Mouse (Mus musculus): Measurements from ENCODE around the gene Olfr898. TPM values are rescaled to one million over a fixed set of nuclear protein-coding genes. Genes with fewer than 3 reads are reported as not detected.

The Olfr898 gene
- total RNA-seq (2021): not detected
- long read RNA-seq, experiment 1: 0 reads
- long read RNA-seq, experiment 2: 0 reads

DNA sequence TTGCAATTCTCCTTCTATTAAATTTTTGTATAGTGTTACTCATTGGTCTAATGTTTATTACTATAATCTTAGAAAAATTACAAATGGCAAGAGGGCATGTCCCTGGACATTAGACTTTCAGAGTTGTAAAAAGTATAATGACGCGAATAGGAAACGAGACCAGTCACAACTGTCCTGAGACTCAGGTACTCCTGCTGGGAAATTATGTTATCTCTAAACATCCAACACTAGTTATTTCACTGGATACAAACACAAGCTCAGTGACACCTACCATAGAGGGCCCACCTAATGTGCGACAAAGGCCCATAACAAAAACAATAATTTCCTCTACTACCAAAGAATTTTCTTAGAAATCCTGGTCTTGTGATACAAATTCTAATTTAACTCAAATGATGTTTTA is at the start of gene Olfr898:
TSS of gene Olfr898 (plus strand) at position 301 of the 400 bp plus-strand sequence.
- Histone ChIP-seq H3K4me3 (no peak within 1 kb of the TSS), H3K27ac (no peak within 1 kb of the TSS)
- no peak for DNase-seq (ENCODE audit: low spot score in 2 of 2)
- TF ChIP-seq CTCF (conservative IDR thresholded peaks at IDR 0.05): no peak

DNA sequence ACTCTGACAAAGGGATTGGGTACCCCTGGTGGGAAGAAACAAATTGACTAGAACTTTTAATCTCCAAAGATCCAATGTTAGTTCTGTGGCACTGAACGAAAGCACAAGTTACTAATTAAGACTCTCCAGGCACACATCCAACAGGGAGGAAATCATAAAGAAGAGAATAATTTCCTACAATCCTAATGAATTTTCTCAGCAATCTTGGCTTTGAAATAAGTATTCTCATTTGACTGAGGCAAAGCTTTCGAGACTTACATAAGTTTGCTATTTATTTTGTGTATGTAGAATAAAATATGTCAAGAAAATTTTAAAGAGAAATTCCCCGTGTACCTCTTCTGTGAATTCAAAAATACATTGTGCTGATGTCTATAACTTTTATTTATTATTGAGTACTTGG is 19.5 kb upstream of the Olfr898 start, which contains the start of gene Olfr25:
TSS of gene Olfr25 (plus strand) at position 301 of the 400 bp plus-strand sequence.
- Histone ChIP-seq H3K27ac (no peak within 1 kb of the TSS), H3K4me3 (no peak within 1 kb of the TSS)
- no peak for TF ChIP-seq CTCF (conservative IDR thresholded peaks at IDR 0.05)
- no peak for DNase-seq (ENCODE audit: low spot score in 2 of 2)

DNA sequence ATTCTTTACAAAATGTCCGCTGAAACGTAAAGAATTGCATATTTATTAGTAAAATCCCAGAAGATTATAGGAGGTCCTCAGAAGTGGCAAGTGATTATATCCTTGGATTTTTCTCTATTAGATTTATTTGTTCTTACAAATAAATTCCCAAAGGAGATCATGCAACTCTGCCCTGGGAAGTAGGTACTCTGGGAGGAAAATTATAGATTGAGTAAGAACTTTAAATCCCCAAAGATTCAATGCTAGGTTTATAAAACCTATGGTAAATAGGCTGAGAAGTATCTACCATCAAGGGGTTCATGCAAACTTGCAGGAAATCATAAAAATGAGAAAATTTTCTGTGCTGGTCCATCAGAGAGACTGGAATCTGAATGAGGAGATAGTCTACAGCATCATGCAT is 18.4 kb downstream of the Olfr898 start, which contains the start of gene Olfr250:
TSS of gene Olfr250 (plus strand) at position 301 of the 400 bp plus-strand sequence.
- TF ChIP-seq CTCF (conservative IDR thresholded peaks at IDR 0.05): no peak
- Histone ChIP-seq H3K27ac (no peak within 1 kb of the TSS), H3K4me3 (no peak within 1 kb of the TSS)
- DNase-seq (ENCODE audit: low spot score in 2 of 2): no peak

DNA sequence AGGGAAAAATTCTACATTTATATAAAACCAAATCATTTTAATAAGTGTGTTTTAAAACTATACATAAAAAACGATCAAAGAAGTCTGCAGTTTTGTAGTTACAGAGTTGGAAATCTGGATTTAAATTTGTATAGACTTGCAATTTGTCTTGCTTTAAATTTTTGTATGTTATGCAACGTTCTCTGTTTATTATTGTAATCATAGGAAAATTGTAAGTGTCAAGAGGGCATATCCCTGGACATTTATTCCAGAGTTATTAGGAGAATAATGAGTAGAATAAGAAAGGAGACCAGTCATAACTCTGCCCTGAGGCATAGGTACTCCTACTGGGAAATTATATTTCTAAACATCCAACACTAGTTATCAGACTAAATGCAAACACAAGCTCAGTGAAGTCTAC is 28.6 kb downstream of the Olfr898 start, which contains the start of gene Olfr251:
TSS of gene Olfr251 (plus strand) at position 301 of the 400 bp plus-strand sequence.
- H3K4me3 ChIP-seq: no peak within 1 kb of the TSS
- no peak for TF ChIP-seq CTCF (conservative IDR thresholded peaks at IDR 0.05)
- no peak within 1 kb of the TSS for H3K27ac ChIP-seq
- no peak for DNase-seq (ENCODE audit: low spot score in 2 of 2)

DNA sequence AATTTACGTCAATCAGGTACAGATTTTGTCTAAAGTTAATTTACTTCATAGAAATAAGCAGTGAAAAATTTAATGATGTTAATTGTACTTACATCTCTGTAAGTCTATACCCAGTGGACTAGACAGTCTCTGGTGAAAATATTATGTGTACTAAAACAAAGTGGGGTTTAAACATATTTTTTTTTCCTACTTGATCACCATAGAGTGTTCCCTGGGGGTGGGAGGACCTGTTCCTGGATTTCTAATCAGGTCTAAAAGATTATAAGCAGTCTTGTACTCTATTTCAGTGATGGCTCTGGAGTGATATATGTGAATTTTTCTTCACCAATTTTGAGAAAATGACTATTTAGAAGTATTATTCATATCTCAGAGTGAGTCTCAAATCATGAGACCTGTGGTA is 53.2 kb downstream of the Olfr898 start, which contains the start of gene Olfr147:
TSS of gene Olfr147 (plus strand) at position 301 of the 400 bp plus-strand sequence.
- Histone ChIP-seq H3K27ac (no peak within 1 kb of the TSS), H3K4me3 (no peak within 1 kb of the TSS)
- TF ChIP-seq CTCF (conservative IDR thresholded peaks at IDR 0.05): no peak
- DNase-seq (ENCODE audit: low spot score in 2 of 2): no peak

Other genes starting within 250 kb of the Olfr898 start
- not detected for gene Olfr888, start 240.3 kb upstream of the Olfr898 start, total RNA-seq (2021)
- gene Olfr889, start 233.2 kb upstream of the Olfr898 start, total RNA-seq (2021): not detected
- gene Olfr890, start 205.9 kb upstream of the Olfr898 start, total RNA-seq (2021): not detected
- gene Olfr891, start 167.6 kb upstream of the Olfr898 start, total RNA-seq (2021): not detected
- gene Olfr893, start 140.0 kb upstream of the Olfr898 start, total RNA-seq (2021): not detected
- not detected for gene Olfr894, start 130.4 kb upstream of the Olfr898 start, total RNA-seq (2021)
- gene Olfr143, start 95.6 kb upstream of the Olfr898 start, total RNA-seq (2021): not detected
- gene Olfr895, start 80.6 kb upstream of the Olfr898 start, total RNA-seq (2021): not detected
- gene Olfr896-ps1, start 57.3 kb upstream of the Olfr898 start, total RNA-seq (2021): not detected
- gene Olfr25, start 19.4 kb upstream of the Olfr898 start, total RNA-seq (2021): not detected
- gene Olfr250, start 18.5 kb downstream of the Olfr898 start, total RNA-seq (2021): not detected
- not detected for gene Olfr251, start 28.7 kb downstream of the Olfr898 start, total RNA-seq (2021)
- gene Olfr147, start 53.3 kb downstream of the Olfr898 start, total RNA-seq (2021): not detected
- not detected for gene Olfr901, start 81.0 kb downstream of the Olfr898 start, total RNA-seq (2021)
- not detected for gene Olfr902, start 99.2 kb downstream of the Olfr898 start, total RNA-seq (2021)
- not detected for gene Olfr904, start 114.7 kb downstream of the Olfr898 start, total RNA-seq (2021)
- not detected for gene Olfr905, start 122.7 kb downstream of the Olfr898 start, total RNA-seq (2021)
- not detected for gene Olfr906, start 138.7 kb downstream of the Olfr898 start, total RNA-seq (2021)
- not detected for gene Olfr907, start 147.4 kb downstream of the Olfr898 start, total RNA-seq (2021)
- not detected for gene Olfr911-ps1, start 173.2 kb downstream of the Olfr898 start, total RNA-seq (2021)
- not detected for gene Olfr910, start 189.4 kb downstream of the Olfr898 start, total RNA-seq (2021)
- not detected for gene Olfr912, start 231.8 kb downstream of the Olfr898 start, total RNA-seq (2021)
- not detected for gene Olfr913, start 244.3 kb downstream of the Olfr898 start, total RNA-seq (2021)